Mouse (Mus musculus) right cerebral cortex, postnatal 14 days (tissue): Measurements from ENCODE around the gene Gm21173.
"Not testable (repeated sequence)": the region's sequence is repeated elsewhere in the genome, so short reads cannot be mapped to it uniquely, and the experiment has no call there.

Experiments used
- DNase-seq: peaks from one replicate; pipeline ENCODE4 v3.0.0; 2022

The Gm21173 gene

GRCm38 (mm10) chrY:76761300-76761699 lies at the start of gene Gm21173:
Gm21173 (plus strand) TSS chrY:76761600.
- DNase-seq: not testable (repeated sequence)
